Mouse (Mus musculus) lung, embryonic 14.5 days (tissue): ENCODE data around the gene Lats2. TPM values are rescaled to one million over a fixed set of nuclear protein-coding genes. Genes with fewer than 3 reads are reported as not detected.
A peak's percentile ranks its signal among the peaks of the same experiment; 100 is the strongest.

Experiments
- ATAC-seq: fragments of 200-750 bp; cut with Nextera tagmentation; 2 replicates; pipeline ENCODE4 v1.8.0; 2017; ENCODE audit warnings: mild to moderate bottlenecking, moderate TSS enrichment, moderate library complexity; ENCODE audit not compliant: insufficient read depth
- DNase-seq: peaks from one replicate; pipeline ENCODE4 v3.0.0-alpha.2; 2015
- H3K27ac ChIP-seq: fragments of 300-500 bp; sonication (generic); 2 replicates; pipeline ENCODE4 v1.5.1; 2014; ENCODE audit warnings: low read depth, mild to moderate bottlenecking, moderate library complexity
- H3K27me3 ChIP-seq: fragments of 300-500 bp; sonication (generic); 2 replicates; pipeline ENCODE4 v1.6.1; 2014; ENCODE audit warnings: low read length, control low read depth; ENCODE audit not compliant: insufficient read depth
- H3K36me3 ChIP-seq: fragments of 300-500 bp; sonication (generic); 2 replicates; pipeline ENCODE4 v1.6.1; 2014; ENCODE audit warnings: control low read depth; ENCODE audit not compliant: insufficient read depth
- H3K4me1 ChIP-seq: fragments of 300-500 bp; sonication (generic); 2 replicates; pipeline ENCODE4 v1.6.1; 2014; ENCODE audit warnings: antibody characterized with exemption, control low read depth; ENCODE audit not compliant: insufficient read depth
- H3K4me2 ChIP-seq: fragments of 300-500 bp; sonication (generic); 2 replicates; pipeline ENCODE4 v1.6.1; 2014; ENCODE audit warnings: mild to moderate bottlenecking
- H3K4me3 ChIP-seq: fragments of 300-500 bp; sonication (generic); 2 replicates; pipeline ENCODE4 v1.5.1; 2014; ENCODE audit warnings: low read depth, low read length
- H3K9ac ChIP-seq: fragments of 300-500 bp; sonication (generic); 2 replicates; pipeline ENCODE4 v1.6.1; 2014
- H3K9me3 ChIP-seq: fragments of 300-500 bp; sonication (generic); 2 replicates; pipeline ENCODE4 v1.6.1; 2016; ENCODE audit warnings: low read depth, low read length, control low read depth
- CTCF ChIP-seq: IDR thresholded peaks from 2 replicates; pipeline ENCODE4 v1.5.1; 2016; ENCODE audit warnings: antibody characterized with exemption, low read depth
- WGBS: fragments of 180-500 bp; shearing (Covaris S2); extraction: QIAGEN DNeasy Blood & Tissue Kit; methylation state at CpG from one replicate; pipeline ENCODE4 v1.1.7; 2014; 5-methylcytosine and 5-hydroxymethylcytosine counted together
- polyA plus RNA-seq: library from polyadenylated mRNA; unstranded; fragments of >200 nt; fragmentation: Nextera tagmentation; extraction: Ambion mirVana; gene quantifications from 2 replicates; pipeline ENCODE4 v1.2.1, GENCODE M21; 2014

Lats2 gene
- polyA plus RNA-seq, 1 experiment from 2014 or later: 28.9 TPM

DNA sequence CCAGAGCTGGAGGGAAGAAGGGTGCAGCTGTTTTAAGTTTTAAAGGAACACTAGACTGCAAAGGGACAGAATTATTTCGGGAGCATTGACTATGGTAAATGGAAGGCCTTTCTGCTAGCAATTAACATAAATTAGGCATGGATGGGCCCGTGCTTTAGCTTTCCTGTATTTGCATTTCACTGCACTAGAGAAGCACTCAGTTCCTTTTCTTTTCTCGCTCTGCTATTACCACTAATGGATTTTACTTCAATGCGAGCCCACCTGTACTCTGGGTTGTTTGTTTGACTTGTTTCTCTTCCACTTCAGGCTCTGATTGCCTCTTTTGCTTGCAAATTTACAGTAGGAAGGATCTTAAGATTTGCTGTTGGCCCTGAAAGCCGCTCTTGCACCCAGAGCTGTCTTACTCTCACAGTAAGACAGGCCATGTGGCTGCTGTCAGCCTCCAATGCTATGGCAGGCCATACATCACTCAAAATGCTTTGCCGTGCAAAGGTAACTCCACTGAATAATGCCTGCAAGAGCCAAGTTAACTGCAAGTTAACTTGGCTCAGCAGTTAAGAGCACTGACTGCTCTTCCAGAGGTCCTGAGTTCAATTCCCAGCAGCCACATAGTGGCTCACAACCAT, 25.4 kb downstream of the Lats2 start:
- TF ChIP-seq CTCF: no peak
- H3K27me3 ChIP-seq: no peaks in the 10 kb centered on the region
- H3K9ac ChIP-seq: no peak overlapping the region
- peaks cover 51% of the 10 kb centered on the region for H3K4me1 ChIP-seq
- DNase-seq (no peak), ATAC-seq (no peak)
- 64% methylated on average over 6 of the region's 6 CpGs for WGBS
- H3K4me2 ChIP-seq: no peak overlapping the region
- H3K36me3 ChIP-seq: peaks cover 12% of the 10 kb centered on the region; the same call in 1 of the 2 replicates
- no peaks in the 10 kb centered on the region for H3K9me3 ChIP-seq
- no peak overlapping the region for H3K4me3 ChIP-seq
- no peak overlapping the region for H3K27ac ChIP-seq

GRCm38 (mm10) chr14:57730527-57730926, 27.7 kb downstream of the Lats2 start:
- Histone ChIP-seq H3K9ac (no peak overlapping the region), H3K4me1 (peaks cover 36% of the 10 kb centered on the region), H3K36me3 (peaks cover 16% of the 10 kb centered on the region; the same call in 1 of the 2 replicates), H3K4me3 (no peak overlapping the region), H3K9me3 (no peaks in the 10 kb centered on the region), H3K27ac (peak overlapping the region; percentile 74), H3K4me2 (no peak overlapping the region; the same call in 1 of the 2 replicates), H3K27me3 (no peaks in the 10 kb centered on the region)
- TF ChIP-seq CTCF: no peak
- 18% methylated on average over 9 of the region's 9 CpGs for WGBS
- ATAC-seq (peak; percentile 78), DNase-seq (peak; percentile 92)

- Histone ChIP-seq H3K27ac (peak overlapping the region; percentile 74), H3K4me2 (no peak overlapping the region; the same call in 1 of the 2 replicates), H3K9ac (no peak overlapping the region), H3K27me3 (no peaks in the 10 kb centered on the region), H3K9me3 (no peaks in the 10 kb centered on the region), H3K4me3 (no peak overlapping the region), H3K4me1 (peaks cover 31% of the 10 kb centered on the region), H3K36me3 (peaks cover 18% of the 10 kb centered on the region; the same call in 1 of the 2 replicates)
- no peak for TF ChIP-seq CTCF
- WGBS: 43% methylated on average over 5 of the region's 5 CpGs
- DNase-seq (peak; percentile 69), ATAC-seq (peak; percentile 69)
These were observed 28.2 kb downstream of the Lats2 start for GRCm38 (mm10) chr14:57729975-57730499.

- WGBS: 64% methylated on average over 8 of the region's 8 CpGs
- peak overlapping the region; percentile 74; the same call in 1 of the 2 replicates for H3K27ac ChIP-seq
- H3K9me3 ChIP-seq: no peaks in the 10 kb centered on the region
- H3K4me2 ChIP-seq: no peak overlapping the region
- no peak overlapping the region for H3K9ac ChIP-seq
- TF ChIP-seq CTCF: no peak
- H3K4me1 ChIP-seq: peaks cover 24% of the 10 kb centered on the region
- ATAC-seq (no peak), DNase-seq (peak; percentile 11)
- H3K36me3 ChIP-seq: peaks cover 19% of the 10 kb centered on the region; the same call in 1 of the 2 replicates
- H3K4me3 ChIP-seq: no peak overlapping the region
- no peaks in the 10 kb centered on the region for H3K27me3 ChIP-seq
These were observed 28.8 kb downstream of the Lats2 start for GRCm38 (mm10) chr14:57729364-57729763.

DNA sequence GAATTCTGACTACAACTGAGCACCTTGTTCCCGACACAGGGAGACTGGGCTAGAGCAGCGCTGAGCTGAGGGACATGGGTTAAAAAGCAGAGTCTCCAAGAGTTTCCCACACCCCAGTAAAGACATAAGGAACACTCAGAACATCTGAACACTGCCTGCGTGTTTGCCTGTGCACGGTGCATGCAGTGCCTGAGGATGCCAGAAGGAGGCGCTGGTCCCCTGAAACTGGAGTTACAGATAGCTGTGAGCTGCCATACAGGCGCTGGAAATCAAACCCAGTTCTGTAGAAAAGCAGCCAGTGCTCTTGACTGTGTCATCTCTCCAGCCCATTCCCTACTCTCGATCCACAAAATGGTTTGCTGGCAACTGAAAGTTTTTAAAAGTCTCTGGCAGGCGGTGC, 32.0 kb downstream of the Lats2 start:
- DNase-seq (no peak), ATAC-seq (no peak)
- H3K27ac ChIP-seq: no peak overlapping the region
- no peak overlapping the region for H3K9ac ChIP-seq
- H3K4me3 ChIP-seq: no peak overlapping the region
- peaks cover 31% of the 10 kb centered on the region for H3K36me3 ChIP-seq
- no peak overlapping the region for H3K4me2 ChIP-seq
- no peaks in the 10 kb centered on the region for H3K27me3 ChIP-seq
- WGBS: 76% methylated on average over 8 of the region's 8 CpGs
- TF ChIP-seq CTCF: peak; percentile 61
- H3K4me1 ChIP-seq: peaks cover 15% of the 10 kb centered on the region
- H3K9me3 ChIP-seq: no peaks in the 10 kb centered on the region

GRCm38 (mm10) chr14:57724473-57724872, 33.7 kb downstream of the Lats2 start:
- TF ChIP-seq CTCF: no peak
- H3K36me3 ChIP-seq: peaks cover 35% of the 10 kb centered on the region
- ATAC-seq: peak; percentile 81; the same call in 1 of the 2 replicates
- H3K27me3 ChIP-seq: no peaks in the 10 kb centered on the region
- H3K9me3 ChIP-seq: no peaks in the 10 kb centered on the region
- no peak overlapping the region for H3K4me2 ChIP-seq
- 0 out of 2 replicates have a peak overlapping the region, but pooled peaks have one; percentile 27 for H3K27ac ChIP-seq
- no peak overlapping the region for H3K9ac ChIP-seq
- WGBS: 50% methylated on average over 4 of the region's 4 CpGs
- no peak overlapping the region for H3K4me3 ChIP-seq
- H3K4me1 ChIP-seq: no peaks in the 10 kb centered on the region
- DNase-seq: peak; percentile 78

DNA sequence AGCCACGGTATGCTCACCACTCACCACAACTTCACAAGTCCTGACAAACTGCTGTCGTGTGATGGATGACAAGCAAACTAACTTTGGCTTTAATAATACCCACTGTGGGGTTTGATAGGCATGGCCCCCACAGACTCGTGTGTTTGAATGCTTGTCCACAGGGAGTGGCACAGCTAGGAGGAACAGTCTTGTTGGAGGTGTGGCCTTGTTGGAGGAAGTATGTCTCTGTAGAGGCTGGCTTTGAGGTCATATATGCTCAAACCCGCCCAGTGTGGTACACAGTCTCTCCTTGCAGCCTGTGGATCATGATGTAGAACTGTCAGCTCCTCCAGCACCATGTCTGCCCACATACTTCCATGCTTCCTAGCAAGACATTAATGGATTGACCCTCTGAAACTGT, 39.9 kb downstream of the Lats2 start:
- Histone ChIP-seq H3K36me3 (peaks cover 34% of the 10 kb centered on the region), H3K4me1 (no peaks in the 10 kb centered on the region), H3K27me3 (no peaks in the 10 kb centered on the region), H3K27ac (no peak overlapping the region), H3K4me3 (no peak overlapping the region), H3K9ac (no peak overlapping the region), H3K9me3 (no peaks in the 10 kb centered on the region), H3K4me2 (no peak overlapping the region)
- no peak for DNase-seq
- ATAC-seq: no peak
- 75% methylated on average over 4 of the region's 4 CpGs for WGBS
- TF ChIP-seq CTCF: no peak
